Mouse (Mus musculus) midbrain, embryonic 15.5 days (tissue): Measurements from ENCODE around the gene Nfia. TPM values are rescaled to one million over a fixed set of nuclear protein-coding genes. Genes with fewer than 3 reads are reported as not detected.

Source experiments
- ATAC-seq: fragments of 200-750 bp; cut with Nextera tagmentation; replicated peaks from 2 replicates; pipeline ENCODE4 v1.8.0; 2017; ENCODE audit warnings: moderate TSS enrichment
- H3K27ac ChIP-seq: fragments of 300-500 bp; sonication (generic); 2 replicates; pipeline ENCODE4 v1.5.1; 2015; ENCODE audit warnings: mild to moderate bottlenecking, inconsistent platforms
- H3K27me3 ChIP-seq: fragments of 300-500 bp; sonication (generic); replicated peaks from 2 replicates; pipeline ENCODE4 v1.6.1; 2015; ENCODE audit warnings: inconsistent platforms
- H3K36me3 ChIP-seq: fragments of 300-500 bp; sonication (generic); replicated peaks from 2 replicates; pipeline ENCODE4 v1.6.1; 2015; ENCODE audit warnings: inconsistent platforms
- H3K4me1 ChIP-seq: fragments of 300-500 bp; sonication (generic); 2 replicates; pipeline ENCODE4 v1.6.1; 2015; ENCODE audit warnings: inconsistent platforms
- H3K4me2 ChIP-seq: fragments of 300-500 bp; sonication (generic); 2 replicates; pipeline ENCODE4 v1.6.1; 2015; ENCODE audit warnings: inconsistent platforms, mild to moderate bottlenecking, moderate library complexity
- H3K4me3 ChIP-seq: fragments of 300-500 bp; sonication (generic); 2 replicates; pipeline ENCODE4 v1.5.1; 2015; ENCODE audit warnings: mild to moderate bottlenecking, inconsistent platforms
- H3K9ac ChIP-seq: fragments of 300-500 bp; sonication (generic); 2 replicates; pipeline ENCODE4 v1.6.1; 2015; ENCODE audit warnings: mild to moderate bottlenecking, inconsistent platforms
- H3K9me3 ChIP-seq: fragments of 300-500 bp; sonication (generic); 2 replicates; pipeline ENCODE4 v1.6.1; 2016; ENCODE audit warnings: inconsistent platforms
- WGBS: fragments of 180-500 bp; shearing (Covaris S2); methylation state at CpG from one replicate; pipeline ENCODE4 v1.1.7; 2015; ENCODE audit warnings: mixed read lengths; 5-methylcytosine and 5-hydroxymethylcytosine counted together
- polyA plus RNA-seq: library from polyadenylated mRNA; unstranded; fragments of >200 nt; fragmentation: Nextera tagmentation; extraction: Ambion mirVana; gene quantifications from 2 replicates; pipeline ENCODE4 v1.2.1, GENCODE M21; 2015

Nfia gene
- polyA plus RNA-seq, 1 experiment from 2014 or later = 26.5 TPM

DNA sequence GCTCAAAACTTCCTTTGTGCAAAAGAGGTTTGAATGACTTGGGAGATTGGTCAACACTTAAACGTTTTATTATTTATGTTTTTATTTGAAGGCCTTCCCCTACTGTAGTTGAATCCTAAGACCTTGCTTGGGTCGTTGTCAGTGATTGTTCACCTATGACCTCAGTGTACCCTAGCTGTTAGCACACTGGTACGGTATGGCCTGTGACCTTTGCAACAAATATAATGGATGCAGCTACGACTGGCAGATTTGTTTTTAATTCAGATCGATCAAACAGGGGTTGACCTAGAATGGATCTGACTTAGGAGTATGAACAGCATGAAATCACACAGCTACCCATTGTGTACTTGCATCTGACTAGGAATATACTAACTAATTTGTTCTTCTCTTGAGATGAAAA is 266.6 kb downstream of the Nfia start:
- Histone ChIP-seq H3K9me3 (no peaks in the 10 kb centered on the region), H3K27me3 (no peaks in the 10 kb centered on the region), H3K9ac (no peak overlapping the region), H3K27ac (no peak overlapping the region), H3K4me1 (no peaks in the 10 kb centered on the region), H3K4me2 (no peak overlapping the region), H3K36me3 (no peaks in the 10 kb centered on the region), H3K4me3 (no peak overlapping the region)
- 78% methylated on average over 5 of the region's 5 CpGs for WGBS
- no peak for ATAC-seq

DNA sequence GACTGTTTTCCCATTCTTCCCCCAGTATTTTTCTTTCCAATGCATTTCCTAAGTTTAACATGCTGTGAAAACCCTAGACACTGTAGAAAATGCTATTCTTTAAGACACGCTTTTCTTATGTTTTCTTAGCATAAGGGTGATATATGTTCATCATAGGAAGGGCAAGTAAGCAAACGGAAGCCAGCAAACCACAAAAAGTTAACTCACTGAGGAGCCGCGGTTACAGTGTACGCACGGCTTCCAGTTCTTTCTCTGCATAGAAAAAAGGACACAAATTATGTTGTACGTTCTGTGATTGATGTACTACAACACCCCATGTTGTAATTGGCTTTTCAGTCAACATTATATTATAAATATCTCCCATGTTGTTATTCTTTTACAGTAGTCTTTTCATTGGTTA is 267.6 kb downstream of the Nfia start:
- H3K4me2 ChIP-seq = no peak overlapping the region
- H3K4me1 ChIP-seq = no peaks in the 10 kb centered on the region
- H3K27me3 ChIP-seq = no peaks in the 10 kb centered on the region
- H3K27ac ChIP-seq = no peak overlapping the region
- no peak for ATAC-seq
- no peaks in the 10 kb centered on the region for H3K36me3 ChIP-seq
- no peak overlapping the region for H3K9ac ChIP-seq
- no peak overlapping the region for H3K4me3 ChIP-seq
- H3K9me3 ChIP-seq = no peaks in the 10 kb centered on the region
- 80% methylated on average over 7 of the region's 7 CpGs for WGBS

DNA sequence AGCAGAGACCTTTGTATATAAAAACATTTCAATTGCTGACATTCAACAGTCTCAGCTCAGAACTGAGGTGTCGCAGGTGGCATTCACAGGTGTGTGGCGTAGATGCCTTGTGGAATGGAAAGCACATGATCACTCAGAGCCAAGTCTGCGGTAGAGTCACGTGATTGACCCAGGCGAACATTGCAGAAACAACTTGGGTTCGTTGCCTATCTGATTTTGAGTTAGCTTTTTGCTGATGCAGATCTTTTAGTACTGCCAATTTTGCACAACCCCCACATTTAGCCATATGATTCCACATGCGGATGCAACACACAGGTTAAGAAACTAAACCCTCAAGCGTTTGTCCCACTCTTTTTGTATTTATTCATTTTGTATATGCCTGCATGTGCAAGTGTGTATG is 272.1 kb downstream of the Nfia start:
- H3K36me3 ChIP-seq = no peaks in the 10 kb centered on the region
- no peak for ATAC-seq

DNA sequence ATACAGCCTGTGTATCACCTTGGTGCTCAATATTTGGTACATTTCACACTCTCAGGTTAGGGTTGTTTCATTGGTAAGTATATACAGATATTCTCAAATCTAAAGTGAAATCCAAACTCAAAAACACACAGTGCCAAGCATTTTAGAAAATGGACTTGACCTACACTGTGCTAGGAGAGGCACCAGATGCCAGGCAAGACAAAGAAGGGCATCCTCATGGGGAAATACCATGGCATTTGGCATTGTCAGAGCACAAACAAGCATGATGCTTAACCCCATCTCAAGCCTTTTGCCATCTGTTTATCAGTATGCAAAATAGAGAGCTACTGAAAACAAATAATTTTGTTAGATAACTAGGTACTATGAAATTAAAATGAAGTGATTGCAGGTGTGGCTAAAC is 274.8 kb downstream of the Nfia start:
- H3K36me3 ChIP-seq = no peaks in the 10 kb centered on the region
- H3K27me3 ChIP-seq = no peaks in the 10 kb centered on the region
- ATAC-seq = no peak
- peaks cover 15% of the 10 kb centered on the region; the same call in 1 of the 2 replicates for H3K4me1 ChIP-seq
- no peak overlapping the region for H3K4me3 ChIP-seq
- no peak overlapping the region for H3K27ac ChIP-seq
- H3K9me3 ChIP-seq = no peaks in the 10 kb centered on the region
- H3K9ac ChIP-seq = no peak overlapping the region
- no peak overlapping the region for H3K4me2 ChIP-seq

More for the DNA sequence above, 272.1 kb downstream of the Nfia start:
- H3K9ac ChIP-seq = no peak overlapping the region
- WGBS = 96% methylated on average over 8 of the region's 8 CpGs
- no peaks in the 10 kb centered on the region for H3K27me3 ChIP-seq
- no peak overlapping the region for H3K4me2 ChIP-seq
- H3K27ac ChIP-seq = no peak overlapping the region
- no peak overlapping the region for H3K4me3 ChIP-seq
- peaks cover 3% of the 10 kb centered on the region; the same call in 1 of the 2 replicates for H3K4me1 ChIP-seq
- H3K9me3 ChIP-seq = no peaks in the 10 kb centered on the region

DNA sequence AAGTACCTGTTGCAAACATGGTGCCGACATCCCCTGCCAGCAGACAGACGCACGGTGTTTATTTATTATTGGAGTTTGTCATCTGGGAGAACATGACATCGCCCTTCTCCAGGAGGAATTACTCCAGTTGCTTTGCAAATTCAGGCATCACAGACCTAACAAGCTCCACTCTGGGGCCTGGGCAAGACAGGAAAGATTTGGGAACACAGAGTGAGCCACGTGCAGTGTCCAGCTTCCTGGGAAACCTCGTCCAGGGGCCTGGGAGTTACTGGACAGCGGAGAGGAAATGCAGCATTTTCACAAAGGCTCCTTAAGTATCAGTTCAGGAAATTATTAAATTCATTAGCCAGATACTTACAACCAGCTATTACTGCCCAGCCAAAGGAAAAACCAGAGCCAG is 277.1 kb downstream of the Nfia start:
- WGBS = 69% methylated on average over 7 of the region's 7 CpGs
- H3K27ac ChIP-seq = no peak overlapping the region
- no peak for ATAC-seq

DNA sequence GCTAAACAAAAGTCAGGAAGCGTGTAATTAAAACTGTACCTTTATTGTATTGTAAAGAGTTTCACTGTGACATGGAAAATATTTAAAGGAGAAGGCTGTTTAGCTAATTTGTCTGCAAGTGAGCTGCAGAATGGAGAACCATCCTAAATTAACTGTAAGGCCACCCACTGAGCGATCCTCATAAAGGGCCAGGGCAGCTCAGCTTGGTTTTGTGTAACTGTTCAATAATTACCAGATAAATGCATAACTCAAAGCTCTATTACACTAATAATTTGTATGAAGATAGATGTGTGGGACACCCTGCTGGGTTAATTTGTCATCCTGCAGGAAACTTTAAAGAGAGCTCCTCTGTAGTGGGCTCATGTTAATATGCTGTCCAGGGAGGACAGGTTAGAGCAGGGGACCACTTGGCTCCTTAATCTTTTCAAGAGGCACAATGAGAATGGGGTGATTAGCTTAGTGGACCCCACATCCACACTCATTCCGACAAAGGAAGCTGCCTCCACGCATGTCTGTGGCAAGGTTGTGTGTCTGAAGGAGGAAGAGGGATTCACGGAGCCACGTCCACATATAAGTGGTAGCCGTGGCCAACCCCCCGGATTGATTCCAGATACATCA is 277.6 kb downstream of the Nfia start:
- ATAC-seq = no peak; the same call in 1 of the 2 replicates
- WGBS = 77% methylated on average over 8 of the region's 8 CpGs

More for the DNA sequence above, 277.1 kb downstream of the Nfia start:
- Histone ChIP-seq H3K4me2 (no peak overlapping the region), H3K27me3 (no peaks in the 10 kb centered on the region), H3K4me3 (no peak overlapping the region), H3K9me3 (no peaks in the 10 kb centered on the region), H3K36me3 (no peaks in the 10 kb centered on the region), H3K9ac (no peak overlapping the region), H3K4me1 (peaks cover 15% of the 10 kb centered on the region; the same call in 1 of the 2 replicates)

DNA sequence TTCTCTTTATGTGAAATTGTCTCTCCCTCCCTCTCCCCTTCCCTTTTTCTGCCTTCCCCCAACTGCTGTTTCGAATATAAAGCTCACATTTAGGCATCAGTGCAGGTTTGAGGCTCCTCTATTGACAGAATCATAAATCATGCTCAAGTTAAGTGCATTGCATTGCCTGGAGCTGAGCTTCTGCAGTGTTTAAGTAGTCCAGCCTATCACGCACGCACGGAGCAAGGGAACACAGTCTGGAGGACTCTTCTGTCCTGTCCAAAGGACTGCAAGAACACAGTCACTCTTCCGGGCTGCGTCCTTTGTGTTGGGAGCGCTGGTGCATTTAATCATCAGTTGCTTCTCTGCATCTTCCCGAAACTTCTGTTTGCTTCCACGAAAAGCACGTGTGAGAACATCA is 278.2 kb downstream of the Nfia start:
- no peak overlapping the region for H3K9ac ChIP-seq
- H3K36me3 ChIP-seq = no peaks in the 10 kb centered on the region
- H3K4me1 ChIP-seq = peaks cover 15% of the 10 kb centered on the region; the same call in 1 of the 2 replicates
- ATAC-seq = no peak
- 50% methylated on average over 10 of the region's 10 CpGs for WGBS
- no peaks in the 10 kb centered on the region for H3K9me3 ChIP-seq
- no peak overlapping the region for H3K4me3 ChIP-seq
- no peak overlapping the region for H3K27ac ChIP-seq
- H3K4me2 ChIP-seq = no peak overlapping the region
- no peaks in the 10 kb centered on the region for H3K27me3 ChIP-seq

More for the DNA sequence above, 277.6 kb downstream of the Nfia start:
- no peaks in the 10 kb centered on the region for H3K36me3 ChIP-seq
- H3K9me3 ChIP-seq = no peaks in the 10 kb centered on the region
- no peak overlapping the region for H3K4me2 ChIP-seq
- no peaks in the 10 kb centered on the region for H3K27me3 ChIP-seq
- no peak overlapping the region for H3K4me3 ChIP-seq
- no peak overlapping the region for H3K9ac ChIP-seq
- peaks cover 15% of the 10 kb centered on the region; the same call in 1 of the 2 replicates for H3K4me1 ChIP-seq
- H3K27ac ChIP-seq = no peak overlapping the region

DNA sequence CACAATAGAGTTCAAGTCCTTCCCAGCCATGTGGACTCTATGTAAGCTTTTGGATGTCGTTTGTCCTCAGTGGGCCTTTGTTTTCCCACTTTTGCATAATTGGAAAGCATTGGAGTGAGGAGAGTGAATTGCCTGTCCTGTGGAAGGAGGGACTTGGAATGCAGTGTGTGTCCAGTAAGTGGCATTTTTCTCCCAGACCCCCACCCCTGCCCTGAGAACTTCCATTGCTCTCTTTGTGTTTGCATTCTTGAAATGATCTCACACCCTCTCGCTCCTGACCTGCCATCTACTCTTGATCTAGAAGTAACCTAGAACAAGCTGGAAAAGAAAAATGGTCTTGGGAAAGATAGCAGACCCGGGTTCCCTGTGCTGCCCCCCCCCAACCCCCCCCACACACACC is 278.8 kb downstream of the Nfia start:
- H3K27me3 ChIP-seq = no peaks in the 10 kb centered on the region
- H3K36me3 ChIP-seq = no peaks in the 10 kb centered on the region
- WGBS = 63% methylated on average over 3 of the region's 3 CpGs
- no peak overlapping the region for H3K27ac ChIP-seq
- H3K9ac ChIP-seq = no peak overlapping the region
- H3K4me1 ChIP-seq = peaks cover 15% of the 10 kb centered on the region; the same call in 1 of the 2 replicates
- no peaks in the 10 kb centered on the region for H3K9me3 ChIP-seq
- H3K4me3 ChIP-seq = no peak overlapping the region
- no peak for ATAC-seq
- H3K4me2 ChIP-seq = no peak overlapping the region

DNA sequence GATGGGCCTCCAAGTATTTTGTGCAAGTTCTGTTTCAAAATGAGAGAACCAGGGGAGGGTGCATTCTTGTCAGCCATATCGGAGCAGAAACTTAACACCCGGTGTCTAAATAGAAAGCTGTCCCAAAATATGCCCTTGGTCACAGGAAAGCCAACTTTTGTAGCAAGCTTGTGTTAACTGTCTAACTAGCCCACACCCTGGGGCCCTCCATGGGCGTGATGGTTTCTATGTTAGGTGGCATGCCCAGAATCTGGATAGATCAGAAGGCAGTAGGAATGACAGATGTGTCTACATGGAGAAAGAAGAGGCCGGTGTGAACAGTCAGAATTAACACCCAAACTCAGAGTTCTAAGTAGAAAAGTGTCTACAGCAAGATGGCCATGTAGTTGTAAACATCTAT is 282.5 kb downstream of the Nfia start:
- Histone ChIP-seq H3K4me3 (no peak overlapping the region), H3K4me2 (no peak overlapping the region), H3K4me1 (peaks cover 7% of the 10 kb centered on the region; the same call in 1 of the 2 replicates), H3K9me3 (no peaks in the 10 kb centered on the region), H3K27ac (no peak overlapping the region), H3K36me3 (no peaks in the 10 kb centered on the region), H3K27me3 (no peaks in the 10 kb centered on the region), H3K9ac (no peak overlapping the region)
- WGBS = 93% methylated on average over 4 of the region's 4 CpGs
- ATAC-seq = no peak

DNA sequence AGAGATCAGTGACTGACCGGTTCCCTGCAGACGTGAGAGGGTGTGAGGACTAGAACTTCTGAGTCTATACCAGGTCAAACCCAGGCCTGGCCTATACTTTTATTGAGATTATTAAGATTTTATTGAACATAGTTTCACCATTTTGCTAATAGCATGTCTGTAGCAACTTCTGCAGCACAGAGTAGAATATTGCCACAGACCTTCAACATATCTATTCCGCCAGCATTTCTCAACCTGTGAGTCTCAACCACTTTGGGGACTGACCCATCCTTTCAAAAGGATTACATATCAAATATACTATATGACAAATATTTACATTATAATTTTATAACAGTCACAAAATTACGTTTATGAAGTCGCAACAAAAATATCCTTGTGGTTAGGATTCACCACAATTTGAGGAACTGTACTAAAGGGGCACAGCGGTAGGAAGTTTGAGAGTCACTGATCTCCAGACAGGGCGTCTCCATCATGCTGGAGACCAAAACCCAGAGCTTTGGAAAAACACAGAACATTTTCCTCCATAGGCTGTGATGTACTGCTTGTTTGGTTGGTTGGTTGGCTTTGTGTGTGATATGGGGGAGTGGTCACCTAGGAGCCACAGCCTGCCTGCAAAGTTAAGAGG is 284.0 kb downstream of the Nfia start:
- H3K4me3 ChIP-seq = no peak overlapping the region
- WGBS = 95% methylated on average over 7 of the region's 7 CpGs

DNA sequence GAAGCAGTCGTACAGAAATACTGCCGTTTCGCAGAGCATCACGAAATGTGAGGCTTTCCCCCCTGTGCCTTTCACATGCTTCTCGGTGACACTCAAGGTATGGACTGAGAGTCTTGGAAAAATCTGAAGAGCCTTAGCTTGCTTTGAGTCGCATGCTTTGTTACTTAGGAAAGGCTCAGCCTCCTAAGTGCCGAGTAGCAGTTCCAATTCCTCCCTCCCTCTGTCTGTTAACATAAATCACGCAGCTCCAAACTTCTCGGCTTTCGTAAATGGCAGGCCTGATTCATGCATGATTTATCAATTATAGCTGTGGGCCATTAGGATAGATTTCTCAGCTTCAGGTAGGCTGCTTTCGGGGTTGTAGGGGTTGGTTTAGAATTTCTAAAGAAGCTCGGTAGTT is 284.7 kb downstream of the Nfia start:
- Histone ChIP-seq H3K27me3 (no peaks in the 10 kb centered on the region), H3K36me3 (no peaks in the 10 kb centered on the region), H3K4me1 (no peaks in the 10 kb centered on the region), H3K4me3 (no peak overlapping the region), H3K4me2 (no peak overlapping the region), H3K27ac (no peak overlapping the region), H3K9me3 (no peaks in the 10 kb centered on the region), H3K9ac (no peak overlapping the region)
- ATAC-seq = no peak
- 84% methylated on average over 12 of the region's 12 CpGs for WGBS

More for the DNA sequence above, 284.0 kb downstream of the Nfia start:
- no peak for ATAC-seq
- Histone ChIP-seq H3K9ac (no peak overlapping the region), H3K36me3 (no peaks in the 10 kb centered on the region), H3K9me3 (no peaks in the 10 kb centered on the region), H3K4me1 (no peaks in the 10 kb centered on the region), H3K4me2 (no peak overlapping the region), H3K27me3 (no peaks in the 10 kb centered on the region), H3K27ac (no peak overlapping the region)

DNA sequence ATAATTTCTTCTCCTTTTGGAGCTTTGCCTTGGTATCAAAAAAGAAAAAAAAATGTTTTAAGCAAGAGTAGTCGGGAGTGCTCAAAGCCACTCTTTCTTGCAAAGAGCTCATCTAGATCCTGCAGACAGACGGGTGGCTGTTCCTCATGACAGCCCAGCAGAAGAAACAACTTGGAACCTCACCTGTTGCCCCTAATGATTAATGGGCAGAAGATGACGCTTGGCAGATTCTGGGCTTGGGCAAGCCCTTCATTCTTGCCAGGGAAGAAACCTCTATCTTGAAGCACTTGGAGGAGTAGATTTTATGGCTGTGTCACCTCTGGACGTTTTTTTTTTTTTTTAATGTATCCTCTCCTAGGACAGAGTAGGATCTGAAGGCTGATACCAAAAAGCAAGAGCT is 285.2 kb downstream of the Nfia start:
- 89% methylated on average over 4 of the region's 4 CpGs for WGBS
- Histone ChIP-seq H3K36me3 (no peaks in the 10 kb centered on the region), H3K9ac (no peak overlapping the region), H3K4me3 (no peak overlapping the region), H3K4me2 (no peak overlapping the region), H3K27me3 (no peaks in the 10 kb centered on the region), H3K9me3 (no peaks in the 10 kb centered on the region), H3K27ac (no peak overlapping the region), H3K4me1 (no peaks in the 10 kb centered on the region)
- ATAC-seq = no peak

DNA sequence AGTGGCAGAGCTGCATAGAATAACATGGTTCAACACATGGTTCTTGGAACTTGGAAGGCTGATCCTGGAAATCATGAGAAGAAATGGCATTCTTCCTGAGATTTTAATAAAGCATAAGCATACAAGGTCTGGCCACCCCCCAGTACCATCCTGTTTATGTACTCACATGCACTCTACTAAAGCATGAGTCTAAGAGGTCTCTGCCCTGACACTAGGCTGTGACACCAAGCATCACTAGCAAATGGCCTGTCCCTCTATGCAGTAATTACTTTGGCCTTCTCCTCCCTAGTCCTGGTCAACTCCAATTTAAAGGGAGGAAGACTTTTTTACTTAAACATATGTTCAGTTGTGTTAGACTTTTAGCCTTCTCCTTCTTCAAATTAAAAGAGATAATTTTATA is 285.6 kb downstream of the Nfia start:
- H3K4me3 ChIP-seq = no peak overlapping the region
- no peak overlapping the region for H3K4me2 ChIP-seq
- no peaks in the 10 kb centered on the region for H3K27me3 ChIP-seq
- no peaks in the 10 kb centered on the region for H3K9me3 ChIP-seq
- H3K4me1 ChIP-seq = no peaks in the 10 kb centered on the region
- no peak overlapping the region for H3K9ac ChIP-seq
- H3K27ac ChIP-seq = no peak overlapping the region
- no peak for ATAC-seq
- no peaks in the 10 kb centered on the region for H3K36me3 ChIP-seq
